Mouse (Mus musculus): ENCODE measurements around the gene Padi1.

- TF ChIP-seq CTCF (IDR thresholded peaks at IDR 0.05; ENCODE audit: extremely low read depth, insufficient read depth, low read length) (no peak), POLR2A (IDR thresholded peaks at IDR 0.05; ENCODE audit: extremely low read depth, insufficient read depth, low read length) (no peak)
Measured at GRCm38 (mm10) chr4:140768973-140769372, 76.6 kb downstream of the Padi1 start.

Measured in cortical plate, adult 2 months (tissue).